ENCODE assay signal across 8 mouse cellular contexts in genomic region chr3:89183959-89184315, GRCm38 (mm10). TPM values are rescaled to one million over a fixed set of nuclear protein-coding genes. Genes with fewer than 3 reads are reported as not detected.
DNase-seq lines count a peak whose midpoint lies in the region; ATAC-seq lines count a peak whose summit lies in the region.

No protein-coding gene starts in this region.

- no peaks in the 10 kb centered on the region for H3K27me3 ChIP-seq in liver, embryonic 11.5 days (replicated peaks; ENCODE audit: control insufficient read depth, insufficient read depth, low read length)
- H3K27me3 ChIP-seq in embryonic facial prominence, embryonic 12.5 days, result peaks cover 4% of the 10 kb centered on the region; the same call in 1 of the 2 replicates
- no peaks in the 10 kb centered on the region for H3K27me3 ChIP-seq in hindbrain, embryonic 11.5 days (ENCODE audit: control insufficient read depth, insufficient read depth, low read length)
- no peaks in the 10 kb centered on the region for H3K27me3 ChIP-seq in midbrain, embryonic 15.5 days (replicated peaks)

- DNase-seq in liver, embryonic 11.5 days (ENCODE audit: low spot score), result no peak
- DNase-seq in liver, result no peak
- no peak for DNase-seq in hindbrain, embryonic 11.5 days (ENCODE audit: low spot score)
- no peak for DNase-seq in gastrocnemius, postnatal 36 days
- no peak for DNase-seq in T-cell, adult 2 months (ENCODE audit: low spot score)
- DNase-seq in embryo, embryonic 10.5 days (ENCODE audit: low spot score), result no peak

- peaks cover 35% of the 10 kb centered on the region for H3K4me1 ChIP-seq in liver, embryonic 11.5 days (replicated peaks; ENCODE audit: control insufficient read depth, insufficient read depth, low read length)
- peaks cover 26% of the 10 kb centered on the region for H3K4me1 ChIP-seq in embryonic facial prominence, embryonic 12.5 days
- H3K4me1 ChIP-seq in hindbrain, embryonic 11.5 days (replicated peaks; ENCODE audit: control insufficient read depth, insufficient read depth, low read length), result peaks cover 11% of the 10 kb centered on the region
- peaks cover 32% of the 10 kb centered on the region for H3K4me1 ChIP-seq in midbrain, embryonic 15.5 days

- WGBS in liver, embryonic 11.5 days, result 78% methylated on average over 6 of the region's 6 CpGs
- 85% methylated on average over 6 of the region's 6 CpGs for WGBS in embryonic facial prominence, embryonic 12.5 days
- WGBS in hindbrain, embryonic 11.5 days, result 84% methylated on average over 6 of the region's 6 CpGs
- WGBS in midbrain, embryonic 15.5 days, result 69% methylated on average over 6 of the region's 6 CpGs

- H3K27ac ChIP-seq in liver, embryonic 11.5 days (ENCODE audit: low read depth, low read length), result no peak overlapping the region
- H3K27ac ChIP-seq in embryonic facial prominence, embryonic 12.5 days, result peak overlapping the region; percentile 83
- H3K27ac ChIP-seq in hindbrain, embryonic 11.5 days (ENCODE audit: low read depth, low read length), result no peak overlapping the region
- H3K27ac ChIP-seq in midbrain, embryonic 15.5 days, result peak overlapping the region; percentile 93

- no peak for ATAC-seq in liver, embryonic 11.5 days (replicated peaks; ENCODE audit: low FRiP score)
- no peak for ATAC-seq in embryonic facial prominence, embryonic 12.5 days (ENCODE audit: insufficient number of reproducible peaks, insufficient read depth, low FRiP score, low TSS enrichment)
- ATAC-seq in hindbrain, embryonic 11.5 days (ENCODE audit: low FRiP score), result no peak
- ATAC-seq in midbrain, embryonic 15.5 days (replicated peaks), result 0 out of 2 replicates have a peak, but pooled peaks have one; percentile 2

- H3K9me3 ChIP-seq in liver, embryonic 11.5 days (ENCODE audit: control insufficient read depth, low read length), result no peaks in the 10 kb centered on the region
- no peaks in the 10 kb centered on the region for H3K9me3 ChIP-seq in embryonic facial prominence, embryonic 12.5 days
- H3K9me3 ChIP-seq in hindbrain, embryonic 11.5 days (ENCODE audit: control insufficient read depth, low read length), result no peaks in the 10 kb centered on the region
- no peaks in the 10 kb centered on the region for H3K9me3 ChIP-seq in midbrain, embryonic 15.5 days

- H3K36me3 ChIP-seq in liver, embryonic 11.5 days (ENCODE audit: control insufficient read depth, insufficient read depth, low read length), result peaks cover 31% of the 10 kb centered on the region
- H3K36me3 ChIP-seq in embryonic facial prominence, embryonic 12.5 days, result peaks cover 52% of the 10 kb centered on the region
- H3K36me3 ChIP-seq in hindbrain, embryonic 11.5 days (ENCODE audit: control insufficient read depth, insufficient read depth, low read length), result peaks cover 12% of the 10 kb centered on the region; the same call in 1 of the 2 replicates
- H3K36me3 ChIP-seq in midbrain, embryonic 15.5 days (replicated peaks), result peaks cover 23% of the 10 kb centered on the region

- H3K9ac ChIP-seq in liver, embryonic 11.5 days (ENCODE audit: low read depth, low read length), result peak overlapping the region; percentile 73
- H3K9ac ChIP-seq in embryonic facial prominence, embryonic 12.5 days, result peak overlapping the region; percentile 86
- H3K9ac ChIP-seq in hindbrain, embryonic 11.5 days (ENCODE audit: low read depth, low read length), result peak overlapping the region; percentile 80
- H3K9ac ChIP-seq in midbrain, embryonic 15.5 days, result peak overlapping the region; percentile 89

- peak overlapping the region; percentile 58 for H3K4me3 ChIP-seq in liver, embryonic 11.5 days (ENCODE audit: low read depth, low read length)
- peak overlapping the region; percentile 63 for H3K4me3 ChIP-seq in embryonic facial prominence, embryonic 12.5 days
- H3K4me3 ChIP-seq in hindbrain, embryonic 11.5 days (ENCODE audit: low read depth, low read length), result peak overlapping the region; percentile 52
- peak overlapping the region; percentile 73 for H3K4me3 ChIP-seq in midbrain, embryonic 15.5 days

- peak overlapping the region; percentile 97 for H3K4me2 ChIP-seq in liver, embryonic 11.5 days
- H3K4me2 ChIP-seq in embryonic facial prominence, embryonic 12.5 days (replicated peaks), result peak overlapping the region; percentile 94
- H3K4me2 ChIP-seq in hindbrain, embryonic 11.5 days (replicated peaks; ENCODE audit: low read depth, low read length), result peak overlapping the region; percentile 89
- H3K4me2 ChIP-seq in midbrain, embryonic 15.5 days, result peak overlapping the region; percentile 97

- intact Hi-C loops in gastrocnemius, postnatal 36 days (cut with DNase I), result no loop called here

RNA-seq across cellular contexts. Expression of gene Fam189b, which starts 1.0 kb away (rescaled TPM):
- 12.7 and 13.5 TPM in 2 replicates for polyA plus RNA-seq in liver, embryonic 11.5 days (2014; fragmentation: Nextera tagmentation; extraction: Ambion mirVana)
- polyA plus RNA-seq in embryonic facial prominence, embryonic 12.5 days (2016; fragmentation: Nextera tagmentation; extraction: Ambion mirVana), result 30.9 and 37.2 TPM in 2 replicates
- polyA plus RNA-seq in hindbrain, embryonic 11.5 days (2014; fragmentation: Nextera tagmentation; extraction: Ambion mirVana), result 18.5 and 19.8 TPM in 2 replicates
- polyA plus RNA-seq in midbrain, embryonic 15.5 days (2015; fragmentation: Nextera tagmentation; extraction: Ambion mirVana), result 33.5 and 37.5 TPM in 2 replicates
- total RNA-seq in gastrocnemius, postnatal 36 days (2021), result 10 to 100 TPM; 16.1 to 17.5 TPM

RNA-seq across cellular contexts. Expression of gene Scamp3, which starts 6.7 kb away (rescaled TPM):
- 110 and 116 TPM in 2 replicates for polyA plus RNA-seq in liver, embryonic 11.5 days (2014; fragmentation: Nextera tagmentation; extraction: Ambion mirVana)
- 108 and 109 TPM in 2 replicates for polyA plus RNA-seq in embryonic facial prominence, embryonic 12.5 days (2016; fragmentation: Nextera tagmentation; extraction: Ambion mirVana)
- 85.9 and 90.4 TPM in 2 replicates for polyA plus RNA-seq in hindbrain, embryonic 11.5 days (2014; fragmentation: Nextera tagmentation; extraction: Ambion mirVana)
- 144 and 146 TPM in 2 replicates for polyA plus RNA-seq in midbrain, embryonic 15.5 days (2015; fragmentation: Nextera tagmentation; extraction: Ambion mirVana)
- total RNA-seq in gastrocnemius, postnatal 36 days (2021), result 10 to 100 TPM; 33.8 to 36.0 TPM

RNA-seq across cellular contexts. Expression of gene Gba, which starts 18.8 kb away (rescaled TPM):
- polyA plus RNA-seq in liver, embryonic 11.5 days (2014; fragmentation: Nextera tagmentation; extraction: Ambion mirVana), result 38.5 and 42.1 TPM in 2 replicates
- polyA plus RNA-seq in embryonic facial prominence, embryonic 12.5 days (2016; fragmentation: Nextera tagmentation; extraction: Ambion mirVana), result 33.2 and 34.9 TPM in 2 replicates
- polyA plus RNA-seq in hindbrain, embryonic 11.5 days (2014; fragmentation: Nextera tagmentation; extraction: Ambion mirVana), result 43.7 and 47.3 TPM in 2 replicates
- polyA plus RNA-seq in midbrain, embryonic 15.5 days (2015; fragmentation: Nextera tagmentation; extraction: Ambion mirVana), result 50.3 and 51.0 TPM in 2 replicates
- 10 to 100 TPM; 18.2 to 18.6 TPM for total RNA-seq in gastrocnemius, postnatal 36 days (2021)

RNA-seq across cellular contexts. Expression of gene Clk2, which starts 19.3 kb away (rescaled TPM):
- 18.8 and 22.8 TPM in 2 replicates for polyA plus RNA-seq in liver, embryonic 11.5 days (2014; fragmentation: Nextera tagmentation; extraction: Ambion mirVana)
- polyA plus RNA-seq in embryonic facial prominence, embryonic 12.5 days (2016; fragmentation: Nextera tagmentation; extraction: Ambion mirVana), result 51.3 and 52.6 TPM in 2 replicates
- 27.6 and 30.6 TPM in 2 replicates for polyA plus RNA-seq in hindbrain, embryonic 11.5 days (2014; fragmentation: Nextera tagmentation; extraction: Ambion mirVana)
- 22.4 and 26.7 TPM in 2 replicates for polyA plus RNA-seq in midbrain, embryonic 15.5 days (2015; fragmentation: Nextera tagmentation; extraction: Ambion mirVana)
- 10 to 100 TPM; 15.0 to 16.5 TPM for total RNA-seq in gastrocnemius, postnatal 36 days (2021)

RNA-seq across cellular contexts. Expression of gene Hcn3, which starts 23.9 kb away (rescaled TPM):
- 1.2 and 1.6 TPM in 2 replicates for polyA plus RNA-seq in liver, embryonic 11.5 days (2014; fragmentation: Nextera tagmentation; extraction: Ambion mirVana)
- 3.9 and 4.4 TPM in 2 replicates for polyA plus RNA-seq in embryonic facial prominence, embryonic 12.5 days (2016; fragmentation: Nextera tagmentation; extraction: Ambion mirVana)
- 3.6 and 4.5 TPM in 2 replicates for polyA plus RNA-seq in hindbrain, embryonic 11.5 days (2014; fragmentation: Nextera tagmentation; extraction: Ambion mirVana)
- 59.6 and 59.8 TPM in 2 replicates for polyA plus RNA-seq in midbrain, embryonic 15.5 days (2015; fragmentation: Nextera tagmentation; extraction: Ambion mirVana)
- total RNA-seq in gastrocnemius, postnatal 36 days (2021), result under 1 TPM; 0.49 to 0.54 TPM

Comparison
In these comparisons a context has a peak if more than half of its experiments do, and no peak if none do; other contexts are left out.
1. H3K27ac ChIP-seq: peak in embryonic facial prominence, embryonic 12.5 days (single experiment) and midbrain, embryonic 15.5 days (single experiment); none in liver, embryonic 11.5 days (single experiment) and hindbrain, embryonic 11.5 days (single experiment).
2. Peak in every context shown above with its lines, with median percentiles within 50 percentile points of each other: H3K4me2 ChIP-seq, H3K4me3 ChIP-seq and H3K9ac ChIP-seq.